Mouse (Mus musculus) liver, embryonic 14.5 days (tissue): ENCODE data around the gene Srbd1.

Experiments used
- CTCF ChIP-seq: IDR thresholded peaks from 2 replicates; pipeline ENCODE4 v1.5.1; 2016; ENCODE audit warnings: antibody characterized with exemption, low read depth, control low read depth
- EP300 ChIP-seq: IDR thresholded peaks from 2 replicates; pipeline ENCODE4 v1.6.1; 2016; ENCODE audit warnings: antibody characterized with exemption, low read depth

GRCm38 (mm10) chr17:86162672-86163071 lies 17.7 kb upstream of the Srbd1 start:
- TF ChIP-seq CTCF: no peak
- TF ChIP-seq EP300: no peak
